Mouse (Mus musculus) stomach, postnatal 0 days (tissue): ENCODE measurements around the gene Tnfsfm13. TPM values are rescaled to one million over a fixed set of nuclear protein-coding genes. Genes with fewer than 3 reads are reported as not detected.

ENCODE experiments used
- ATAC-seq: fragments of 200-750 bp; cut with Nextera tagmentation; 2 replicates; pipeline ENCODE4 v1.8.0; 2017; ENCODE audit not compliant: low FRiP score, low TSS enrichment
- DNase-seq: peaks from one replicate; pipeline ENCODE4 v3.0.0-alpha.2; 2016; ENCODE audit warnings: low spot score
- H3K27ac ChIP-seq: fragments of 300-500 bp; sonication (generic); replicated peaks from 2 replicates; pipeline ENCODE4 v1.5.1; 2014; ENCODE audit warnings: mild to moderate bottlenecking, control low read depth
- H3K27me3 ChIP-seq: fragments of 300-500 bp; sonication (generic); 2 replicates; pipeline ENCODE4 v1.6.1; 2014; ENCODE audit warnings: low read length; ENCODE audit not compliant: control insufficient read depth, insufficient read depth
- H3K36me3 ChIP-seq: fragments of 300-500 bp; sonication (generic); 2 replicates; pipeline ENCODE4 v1.6.1; 2014; ENCODE audit warnings: low read length, mixed read lengths; ENCODE audit not compliant: control insufficient read depth, insufficient read depth
- H3K4me1 ChIP-seq: fragments of 300-500 bp; sonication (generic); replicated peaks from 2 replicates; pipeline ENCODE4 v1.6.1; 2014; ENCODE audit warnings: antibody characterized with exemption; ENCODE audit not compliant: control insufficient read depth, insufficient read depth
- H3K4me2 ChIP-seq: fragments of 300-500 bp; sonication (generic); replicated peaks from 2 replicates; pipeline ENCODE4 v1.6.1; 2014; ENCODE audit warnings: low read depth, mild to moderate bottlenecking, control low read depth, moderate library complexity
- H3K4me3 ChIP-seq: fragments of 300-500 bp; sonication (generic); 2 replicates; pipeline ENCODE4 v1.5.1; 2014; ENCODE audit warnings: low read depth, low read length, control low read depth
- H3K9ac ChIP-seq: fragments of 300-500 bp; sonication (generic); 2 replicates; pipeline ENCODE4 v1.6.1; 2014; ENCODE audit warnings: mild to moderate bottlenecking, low read length, control low read depth, mixed read lengths
- H3K9me3 ChIP-seq: fragments of 300-500 bp; sonication (generic); 2 replicates; pipeline ENCODE4 v1.6.1; 2016; ENCODE audit warnings: low read length; ENCODE audit not compliant: control insufficient read depth
- CTCF ChIP-seq: IDR thresholded peaks from 2 replicates; pipeline ENCODE4 v1.5.1; 2016; ENCODE audit warnings: antibody characterized with exemption, low read depth, mild to moderate bottlenecking, moderate library complexity
- EP300 ChIP-seq: optimal IDR thresholded peaks from 2 replicates; pipeline ENCODE3; 2016; ENCODE audit warnings: antibody characterized with exemption
- WGBS: fragments of 180-500 bp; shearing (Covaris S2); extraction: QIAGEN DNeasy Blood & Tissue Kit; methylation state at CpG from one replicate; pipeline ENCODE4 v1.1.7; 2014; 5-methylcytosine and 5-hydroxymethylcytosine counted together
- polyA plus RNA-seq: library from polyadenylated mRNA; unstranded; fragments of >200 nt; fragmentation: Nextera tagmentation; extraction: Ambion mirVana; gene quantifications from 2 replicates; pipeline ENCODE4 v1.2.1, GENCODE M21; 2015

Gene Tnfsfm13
- polyA plus RNA-seq, 1 experiment from 2014 or later = 4.1 TPM

GRCm38 (mm10) chr11:69662967-69663671, 32.8 kb downstream of the Tnfsfm13 start:
- Histone ChIP-seq H3K27me3 (no peaks in the 10 kb centered on the region), H3K4me3 (peak overlapping the region; percentile 53), H3K27ac (peak overlapping the region; percentile 96), H3K9ac (peak overlapping the region; percentile 39), H3K4me2 (peak overlapping the region; percentile 44), H3K4me1 (0 out of 2 replicates have a peak, but pooled peaks cover 2% of the 10 kb centered on the region), H3K36me3 (peaks cover 6% of the 10 kb centered on the region), H3K9me3 (no peaks in the 10 kb centered on the region)
- no peak for DNase-seq
- TF ChIP-seq CTCF = no peak
- TF ChIP-seq EP300 = no peak
- 56% methylated on average over 13 of the region's 13 CpGs for WGBS
- no peak for ATAC-seq

DNA sequence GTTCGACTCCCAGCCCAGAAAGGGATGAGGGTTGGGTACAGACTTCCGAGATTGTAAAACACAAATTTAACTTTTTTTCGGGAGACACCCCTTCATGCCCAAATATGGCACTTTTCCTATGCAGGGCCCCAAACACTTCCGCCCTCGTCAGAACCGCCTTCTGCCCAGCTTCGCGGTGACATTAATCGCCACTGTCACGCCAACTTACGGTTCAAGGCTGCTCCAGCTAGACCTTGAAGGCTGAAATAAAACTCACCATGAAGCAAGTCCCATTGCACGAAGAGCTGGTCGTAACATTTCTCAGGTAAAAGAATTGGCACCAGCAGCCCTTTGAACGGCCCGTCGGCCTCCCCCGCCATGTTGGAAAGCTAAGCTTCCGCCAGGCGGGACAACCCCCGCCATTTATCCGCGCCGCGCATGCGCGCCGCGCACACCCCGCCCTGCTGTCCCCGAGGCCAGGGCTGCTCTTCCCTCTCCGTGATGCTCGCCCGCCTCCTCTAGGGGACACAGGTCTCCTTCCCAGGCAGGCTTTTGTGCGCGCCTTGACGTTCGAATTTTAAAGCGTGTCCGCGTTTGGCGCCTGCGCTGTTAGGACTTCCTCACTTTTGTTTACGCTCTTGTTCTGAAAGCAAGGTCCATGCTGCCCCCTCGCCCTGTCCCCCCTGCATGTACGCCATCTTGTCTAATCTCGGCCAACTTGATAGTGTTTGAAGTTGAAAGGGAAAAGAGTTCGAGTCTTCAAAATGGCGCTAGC, 33.5 kb downstream of the Tnfsfm13 start, which contains the start of gene Mpdu1:
Mpdu1 (minus strand) TSS at position 430 of the 754 bp plus-strand sequence.
- Histone ChIP-seq H3K9ac (peak within 1 kb of the TSS; percentile 65), H3K27ac (peak within 1 kb of the TSS; percentile 96), H3K4me1 (0 out of 2 replicates have a peak, but pooled peaks cover 2% of the 10 kb centered on the region), H3K27me3 (no peaks in the 10 kb centered on the region), H3K36me3 (peaks cover 7% of the 10 kb centered on the region), H3K4me3 (peak within 1 kb of the TSS; percentile 53), H3K4me2 (peak within 1 kb of the TSS; percentile 44), H3K9me3 (no peaks in the 10 kb centered on the region)
- ATAC-seq = peak; percentile 93
- WGBS = under 1% methylated on average over 48 of the region's 48 CpGs
- TF ChIP-seq CTCF = peak; percentile 65
- TF ChIP-seq EP300 = peak; percentile 80
- DNase-seq = peak; percentile 95

DNA sequence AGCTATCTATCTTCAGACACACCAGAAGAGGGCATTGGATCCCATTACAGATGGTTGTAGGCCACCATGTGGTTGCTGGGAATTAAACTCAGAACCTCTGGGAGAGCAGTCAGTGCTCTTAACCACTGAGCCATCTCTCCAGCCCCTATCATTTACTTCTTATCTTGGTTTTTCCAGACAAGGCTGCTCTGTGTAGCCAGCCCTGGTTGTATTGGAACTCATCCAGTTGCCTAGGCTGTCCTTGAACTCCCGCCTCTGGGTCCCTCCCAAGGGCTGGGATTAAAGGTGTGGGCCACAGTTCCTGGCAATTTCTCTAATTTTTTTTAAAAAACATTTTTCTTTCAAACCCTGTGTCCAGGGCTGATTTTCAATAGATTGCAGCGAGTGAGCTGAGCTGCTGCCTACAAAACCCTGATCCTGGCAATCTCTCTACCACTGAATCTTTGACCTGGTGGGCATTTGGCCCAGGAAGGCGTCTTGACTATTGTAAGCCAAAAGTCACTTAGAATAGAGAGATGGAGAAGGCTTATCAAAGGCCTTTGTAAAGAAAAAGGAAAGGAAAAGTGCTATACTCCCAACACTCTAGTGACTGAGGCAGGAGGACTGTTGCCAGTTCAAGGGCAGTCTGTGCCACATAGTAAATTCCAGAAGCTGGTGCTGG, 34.5 kb downstream of the Tnfsfm13 start:
- ATAC-seq (no peak), DNase-seq (no peak)
- H3K4me2 ChIP-seq = peak overlapping the region; percentile 44
- peak overlapping the region; percentile 65 for H3K9ac ChIP-seq
- H3K9me3 ChIP-seq = no peaks in the 10 kb centered on the region
- H3K4me1 ChIP-seq = 0 out of 2 replicates have a peak, but pooled peaks cover 2% of the 10 kb centered on the region
- WGBS = 51% methylated on average over 3 of the region's 3 CpGs
- peaks cover 8% of the 10 kb centered on the region for H3K36me3 ChIP-seq
- peak overlapping the region; percentile 96 for H3K27ac ChIP-seq
- TF ChIP-seq EP300 (no peak), CTCF (peak; percentile 15; the same call in 1 of the 2 replicates)
- H3K27me3 ChIP-seq = no peaks in the 10 kb centered on the region
- peak overlapping the region; percentile 53 for H3K4me3 ChIP-seq

- H3K27ac ChIP-seq = peak overlapping the region; percentile 86; the same call in 1 of the 2 replicates
- DNase-seq (no peak), ATAC-seq (no peak)
- no peak overlapping the region for H3K4me3 ChIP-seq
- H3K36me3 ChIP-seq = peaks cover 17% of the 10 kb centered on the region
- no peak overlapping the region for H3K9ac ChIP-seq
- no peaks in the 10 kb centered on the region for H3K9me3 ChIP-seq
- no peaks in the 10 kb centered on the region for H3K4me1 ChIP-seq
- no peak overlapping the region for H3K4me2 ChIP-seq
- TF ChIP-seq CTCF (no peak), EP300 (no peak)
- H3K27me3 ChIP-seq = no peaks in the 10 kb centered on the region
- 75% methylated on average over 15 of the region's 15 CpGs for WGBS
Observed at GRCm38 (mm10) chr11:69657462-69657881, 38.4 kb downstream of the Tnfsfm13 start.

DNA sequence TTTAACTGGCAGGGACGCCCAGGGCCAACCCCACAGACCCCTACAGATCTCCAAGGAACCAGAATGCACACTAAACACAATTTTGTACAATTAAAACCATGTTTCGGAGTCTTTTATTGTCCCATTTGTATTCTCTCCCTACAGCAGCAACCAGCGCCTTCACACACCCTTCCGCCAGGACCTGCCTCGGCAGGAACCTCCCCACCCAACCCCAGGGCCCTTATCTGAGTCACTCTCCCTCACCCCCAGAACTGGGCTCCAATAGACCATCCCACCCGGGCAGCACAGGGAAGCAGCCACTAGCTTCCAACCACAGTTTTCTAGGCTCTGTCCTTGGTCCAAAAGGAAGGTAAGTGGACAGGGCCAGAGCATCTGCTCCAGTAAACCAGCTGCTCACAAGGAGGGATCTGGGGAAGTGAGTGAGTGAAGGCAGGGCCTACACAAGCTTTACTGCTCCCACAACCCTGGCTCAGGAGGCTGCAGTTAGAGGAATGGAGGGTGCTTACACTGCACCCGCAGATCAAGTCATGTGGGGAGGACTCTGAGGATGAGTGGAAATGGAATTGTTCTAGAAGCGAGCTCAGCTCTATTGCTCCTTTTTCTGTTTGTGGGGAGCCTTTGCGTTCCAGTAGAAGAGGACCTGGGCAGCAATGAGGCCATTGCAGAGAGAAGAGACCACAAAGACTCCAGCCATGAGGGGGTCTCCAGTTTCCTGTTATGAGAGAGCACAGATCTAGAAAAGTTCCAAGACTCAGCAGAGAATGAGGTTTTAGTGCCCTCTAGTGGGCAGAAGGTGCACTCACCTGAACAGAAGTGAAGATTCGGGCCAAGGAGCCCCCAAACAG, 39.1 kb downstream of the Tnfsfm13 start:
- peaks cover 24% of the 10 kb centered on the region for H3K36me3 ChIP-seq
- H3K4me3 ChIP-seq = peak overlapping the region; percentile 15; the same call in 1 of the 2 replicates
- peak overlapping the region; percentile 41; the same call in 1 of the 2 replicates for H3K9ac ChIP-seq

More for the DNA sequence above, 39.1 kb downstream of the Tnfsfm13 start:
- H3K27ac ChIP-seq = peak overlapping the region; percentile 86
- DNase-seq (peak; percentile 53), ATAC-seq (no peak)
- no peaks in the 10 kb centered on the region for H3K4me1 ChIP-seq
- H3K27me3 ChIP-seq = no peaks in the 10 kb centered on the region
- no peak for TF ChIP-seq EP300
- peak; percentile 87 for TF ChIP-seq CTCF
- H3K9me3 ChIP-seq = no peaks in the 10 kb centered on the region
- peak overlapping the region; percentile 48 for H3K4me2 ChIP-seq
- WGBS = 54% methylated on average over 10 of the region's 10 CpGs
